Mouse (Mus musculus): ENCODE data around the gene Mtch1. TPM values are rescaled to one million over a fixed set of nuclear protein-coding genes. Genes with fewer than 3 reads are reported as not detected.

The Mtch1 gene
- polyA plus RNA-seq, 1 experiment from 2014 or later, result 224 TPM

DNA sequence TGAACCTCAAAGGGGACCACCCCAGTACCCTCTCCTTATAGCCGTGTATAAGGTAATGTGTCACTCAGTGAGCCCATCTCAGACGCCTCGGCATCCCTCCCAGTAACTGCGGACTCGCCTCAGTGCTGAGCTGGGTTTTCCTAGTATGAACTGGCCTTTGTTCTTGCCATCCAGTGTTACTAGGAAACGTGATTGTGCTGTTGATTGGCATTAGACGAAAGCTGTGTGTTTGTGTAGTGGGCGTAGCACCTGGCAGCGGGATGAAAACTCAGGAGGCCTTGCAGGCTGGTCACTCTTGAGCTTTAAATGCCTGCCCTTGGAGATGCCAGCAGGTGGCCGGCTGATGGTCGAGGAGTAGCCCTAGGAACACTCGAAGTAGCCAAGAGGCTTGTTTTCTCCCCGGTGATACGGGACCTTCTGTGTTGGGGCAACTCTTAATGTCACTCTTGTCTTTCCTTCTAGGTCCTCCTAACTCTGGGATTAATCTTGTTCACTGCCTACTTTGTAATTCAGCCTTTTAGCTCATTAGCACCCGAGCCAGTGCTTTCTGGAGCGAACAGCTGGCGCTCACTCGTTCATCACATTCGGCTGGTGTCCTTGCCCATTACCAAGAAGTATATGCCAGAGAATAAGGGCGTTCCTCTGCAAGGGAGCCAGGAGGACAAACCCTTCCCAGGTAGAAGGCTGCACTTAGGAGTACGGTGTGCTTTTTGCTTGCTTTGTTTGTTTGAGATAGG is 65.3 kb downstream of the Mtch1 start:
- H3K9me3 ChIP-seq (replicated peaks), result no peaks in the 10 kb centered on the region
- no peaks in the 10 kb centered on the region for H3K4me1 ChIP-seq (replicated peaks)
- WGBS, result 73% methylated on average over 21 of the region's 21 CpGs
- H3K27ac ChIP-seq, result no peak overlapping the region
- no peaks in the 10 kb centered on the region for H3K27me3 ChIP-seq
- H3K4me2 ChIP-seq, result no peak overlapping the region
- no peak for ATAC-seq (replicated peaks; ENCODE audit: insufficient number of reproducible peaks, insufficient read depth, low FRiP score, low read depth)
- H3K4me3 ChIP-seq, result no peak overlapping the region
- H3K9ac ChIP-seq, result no peak overlapping the region
- peaks cover 24% of the 10 kb centered on the region for H3K36me3 ChIP-seq

Other genes with a start within 250 kb of the Mtch1 start
- gene Rab44, start 233.8 kb downstream of the Mtch1 start, polyA plus RNA-seq (2015; fragmentation: Nextera tagmentation; extraction: Ambion mirVana), result 0.66 and 3.1 TPM in 2 replicates
- gene Cpne5, start 109.8 kb downstream of the Mtch1 start, polyA plus RNA-seq (2015; fragmentation: Nextera tagmentation; extraction: Ambion mirVana), result 14.9 and 17.9 TPM in 2 replicates
- 86.8 and 107 TPM in 2 replicates for gene Ppil1, start 83.7 kb downstream of the Mtch1 start, polyA plus RNA-seq (2015; fragmentation: Nextera tagmentation; extraction: Ambion mirVana)
- 91.1 and 96.0 TPM in 2 replicates for gene BC004004, start 79.1 kb downstream of the Mtch1 start, polyA plus RNA-seq (2015; fragmentation: Nextera tagmentation; extraction: Ambion mirVana)
- gene Pi16, start 30.3 kb downstream of the Mtch1 start, polyA plus RNA-seq (2015; fragmentation: Nextera tagmentation; extraction: Ambion mirVana), result 4.3 and 5.8 TPM in 2 replicates
- 3.0 and 7.0 TPM in 2 replicates for gene Fgd2, start 13.0 kb upstream of the Mtch1 start, polyA plus RNA-seq (2015; fragmentation: Nextera tagmentation; extraction: Ambion mirVana)
- gene Pim1, start 142.8 kb upstream of the Mtch1 start, polyA plus RNA-seq (2015; fragmentation: Nextera tagmentation; extraction: Ambion mirVana), result 17.9 and 18.2 TPM in 2 replicates
- gene Gm17657, start 201.7 kb upstream of the Mtch1 start, polyA plus RNA-seq (2015; fragmentation: Nextera tagmentation; extraction: Ambion mirVana), result not detected in 2 replicates
- gene Tbc1d22b, start 201.9 kb upstream of the Mtch1 start, polyA plus RNA-seq (2015; fragmentation: Nextera tagmentation; extraction: Ambion mirVana), result 8.5 and 13.0 TPM in 2 replicates
- 0.62 and 1.0 TPM in 2 replicates for gene Tmem217, start 204.5 kb upstream of the Mtch1 start, polyA plus RNA-seq (2015; fragmentation: Nextera tagmentation; extraction: Ambion mirVana)